Mouse (Mus musculus): ENCODE measurements around the gene Il12b. TPM values are rescaled to one million over a fixed set of nuclear protein-coding genes. Genes with fewer than 3 reads are reported as not detected.

Il12b gene
- not detected in 2 replicates for polyA plus RNA-seq (2012; rRNA removed)

DNA sequence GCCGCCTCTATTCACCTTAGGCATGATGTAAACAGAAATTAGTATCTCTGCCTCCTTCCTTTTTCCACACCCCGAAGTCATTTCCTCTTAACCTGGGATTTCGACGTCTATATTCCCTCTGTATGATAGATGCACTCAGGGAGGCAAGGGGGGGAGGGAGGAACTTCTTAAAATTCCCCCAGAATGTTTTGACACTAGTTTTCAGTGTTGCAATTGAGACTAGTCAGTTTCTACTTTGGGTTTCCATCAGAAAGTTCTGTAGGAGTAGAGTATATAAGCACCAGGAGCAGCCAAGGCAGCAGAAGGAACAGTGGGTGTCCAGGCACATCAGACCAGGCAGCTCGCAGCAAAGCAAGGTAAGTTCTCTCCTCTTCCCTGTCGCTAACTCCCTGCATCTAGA is at the start of gene Il12b:
Gene Il12b (plus strand): TSS at position 301 of the 400 bp plus-strand sequence.

Other genes with a start within 250 kb of the Il12b start
- gene Ublcp1, start 70.4 kb downstream of the Il12b start, polyA plus RNA-seq (2012; rRNA removed): 1.0 and 1.3 TPM in 2 replicates
- gene Rnf145, start 118.9 kb downstream of the Il12b start, polyA plus RNA-seq (2012; rRNA removed): 8.8 and 19.5 TPM in 2 replicates
- 1.6 and 2.1 TPM in 2 replicates for gene Ebf1, start 217.3 kb downstream of the Il12b start, polyA plus RNA-seq (2012; rRNA removed)